Mouse (Mus musculus) Patski (cell line): ENCODE data around the gene Ptpn18. TPM values are rescaled to one million over a fixed set of nuclear protein-coding genes. Genes with fewer than 3 reads are reported as not detected.
A peak's percentile ranks its signal among the peaks of the same experiment; 100 is the strongest.

Experiments used
- ATAC-seq: fragments of 100-300 bp; one replicate; pipeline ENCODE4 v1.8.0; 2021
- CTCF ChIA-PET: fragments of 350-600 bp; sonication (Branson Sonifier 250); formaldehyde crosslinking; loops from one replicate; lab custom pipeline; 2022; ENCODE audit warnings: inconsistent platforms; lab: Charles Lee
- POLR2A ChIA-PET: fragments of 350-600 bp; sonication (Branson Sonifier 250); formaldehyde crosslinking; loops from one replicate; lab custom pipeline; 2022; ENCODE audit warnings: antibody characterized with exemption, inconsistent platforms; lab: Charles Lee
- DNase-seq: peaks from one replicate; pipeline ENCODE4 v3.0.0-alpha.2; 2011; ENCODE audit warnings: low read depth, low spot score
- H3K27me3 ChIP-seq: fragments of 371-371 bp; one replicate; pipeline ENCODE4 v1.5.1; 2021
- CTCF ChIP-seq: fragments of 100-300 bp; IDR thresholded peaks from one replicate; pipeline ENCODE4 v1.5.1; 2021
- in situ Hi-C: fragments of 300-500 bp; cut with MboI; formaldehyde crosslinking; loops from 3 replicates; pipeline ENCODE4 v1.11.1; 2018; ENCODE audit warnings: low pct_unique_long_range_greater_than_20kb, mixed read lengths
- polyA plus RNA-seq: library from polyadenylated mRNA; unstranded; gene quantifications from one replicate; pipeline ENCODE4 v1.2.3, GENCODE M21; 2021

The Ptpn18 gene
- polyA plus RNA-seq, 1 experiment from 2014 or later, result 1.5 TPM

DNA sequence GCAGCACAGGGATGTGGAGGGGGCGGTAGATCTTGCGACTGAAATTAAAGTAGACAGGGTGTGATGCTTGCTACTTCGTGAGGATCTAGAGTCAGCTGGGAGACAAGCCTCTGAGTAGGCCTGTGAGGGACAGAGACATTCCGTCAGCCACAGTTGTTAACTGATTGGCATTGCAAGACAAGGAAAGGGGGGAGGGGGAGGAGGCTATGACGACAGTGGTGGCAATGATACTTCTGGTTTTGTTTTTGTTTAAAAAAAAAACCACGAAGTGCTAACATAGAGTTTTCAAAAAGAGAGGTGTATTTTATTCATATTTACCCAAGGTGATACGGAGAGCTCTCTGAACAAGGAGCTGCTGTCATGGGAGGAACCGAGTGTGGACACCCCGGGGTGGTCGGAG is 24.9 kb downstream of the Ptpn18 start:
- in situ Hi-C loops, result no loop called here
- ChIA-PET CTCF (interaction anchor here (1.2 kb wide), 1 partner anchor 10 kb away, joined by 3 read pairs; no protein-coding TSS in a partner anchor), POLR2A (no interaction called here)
- no peak for TF ChIP-seq CTCF
- no peak for ATAC-seq
- no peaks in the 10 kb centered on the region for H3K27me3 ChIP-seq
- no peak for DNase-seq

DNA sequence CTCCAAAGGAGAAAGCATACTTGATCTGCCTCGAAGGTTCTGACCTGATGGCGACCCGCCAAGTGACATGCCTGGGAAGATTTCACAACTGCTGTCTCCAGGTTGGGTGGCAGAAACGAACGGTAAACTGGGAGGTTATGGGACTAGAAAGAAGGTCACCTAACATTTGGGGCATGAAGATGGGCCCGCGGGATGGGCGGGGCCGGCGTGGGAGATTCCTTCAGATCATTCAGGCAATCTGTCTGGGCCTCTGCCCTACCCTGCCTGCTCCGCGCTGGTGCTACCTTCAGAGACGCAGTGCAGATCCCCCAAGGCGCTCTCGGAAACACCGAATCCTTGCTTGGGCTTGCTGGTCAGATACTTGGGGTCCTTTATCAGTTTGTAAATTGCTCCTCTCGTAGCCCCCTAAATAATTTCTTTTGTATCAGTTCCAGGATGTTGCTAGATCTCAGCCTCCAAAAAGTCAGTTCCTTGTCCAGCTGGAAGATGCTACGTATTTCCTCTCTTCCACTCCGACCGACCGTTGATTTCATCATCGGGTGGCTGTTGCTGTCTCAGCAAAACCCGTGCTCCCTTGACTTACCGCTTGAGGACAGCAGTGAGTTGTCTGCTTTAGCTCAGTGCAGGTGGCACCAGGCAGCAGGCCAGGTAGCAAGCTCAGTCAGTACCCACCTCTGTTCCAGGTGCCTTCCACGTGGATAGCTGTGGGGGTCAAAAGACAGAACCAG is 26.1 kb downstream of the Ptpn18 start:
- TF ChIP-seq CTCF, result no peak
- no peak for DNase-seq
- CTCF ChIA-PET, result interaction anchor here (0.6 to 1.0 kb wide), 2 partner anchors 12 to 14 kb away, joined by 3 read pairs; no protein-coding TSS in a partner anchor
- ATAC-seq, result no peak
- in situ Hi-C loops, result no loop called here
- POLR2A ChIA-PET, result no interaction called here
- H3K27me3 ChIP-seq, result no peaks in the 10 kb centered on the region

DNA sequence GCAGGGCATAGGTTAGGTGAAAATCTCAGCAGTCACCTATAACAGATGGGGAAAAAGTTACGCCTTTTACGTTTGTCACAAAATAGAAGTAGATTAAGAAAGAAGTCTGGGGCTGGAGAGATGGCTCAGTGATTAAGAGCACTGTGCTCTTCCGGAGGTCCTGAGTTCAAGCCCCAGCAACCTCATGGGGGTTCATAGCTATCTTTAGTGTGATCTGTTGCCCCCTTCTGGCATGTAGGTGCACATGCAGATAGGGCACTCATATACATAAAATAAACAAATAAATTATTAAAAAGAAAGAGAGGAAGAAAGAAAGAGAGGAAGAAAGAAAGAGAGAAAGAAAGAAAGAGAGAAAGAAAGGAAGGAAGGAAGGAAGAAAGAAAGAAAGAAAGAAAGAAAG is 27.8 kb downstream of the Ptpn18 start:
- TF ChIP-seq CTCF, result peak; percentile 38
- no peak for DNase-seq
- H3K27me3 ChIP-seq, result no peaks in the 10 kb centered on the region
- ATAC-seq, result no peak
- in situ Hi-C loops, result no loop called here
- ChIA-PET POLR2A (no interaction called here), CTCF (no interaction called here)

DNA sequence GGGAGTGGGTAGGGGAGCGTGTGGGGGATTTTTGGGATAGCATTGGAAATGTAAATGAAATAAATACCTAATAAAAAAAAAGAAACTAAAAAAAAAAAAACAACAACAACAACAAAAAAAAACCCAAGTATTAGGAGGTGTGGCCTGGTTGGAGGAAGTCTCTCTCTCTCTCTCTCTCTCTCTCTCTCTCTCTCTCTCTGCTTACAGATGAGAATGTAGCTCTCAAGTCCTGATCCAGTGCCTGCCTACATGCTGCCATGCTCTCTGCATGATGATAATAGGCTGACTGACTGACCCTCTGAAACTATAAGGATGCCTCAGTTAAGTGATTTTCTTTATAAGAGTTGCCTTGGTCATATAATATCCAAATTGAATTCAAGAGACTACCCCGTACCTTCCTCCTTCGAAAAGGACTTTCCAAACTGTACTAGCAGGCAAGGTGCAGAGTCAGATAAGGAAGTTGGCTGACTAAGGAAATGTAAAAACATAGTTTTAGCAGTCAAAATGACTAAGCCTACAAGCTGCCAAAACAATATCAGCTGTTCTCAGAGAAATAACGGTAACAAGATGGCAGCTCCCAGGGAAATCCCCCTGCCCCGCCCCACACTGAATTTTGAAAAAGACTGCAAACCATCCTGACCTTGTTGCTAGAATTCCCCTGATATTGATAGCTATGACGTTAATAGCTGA is 30.4 kb downstream of the Ptpn18 start:
- ChIA-PET POLR2A (no interaction called here), CTCF (no interaction called here)
- in situ Hi-C loops, result no loop called here
- no peak for TF ChIP-seq CTCF
- DNase-seq, result no peak
- H3K27me3 ChIP-seq, result peaks cover 7% of the 10 kb centered on the region
- ATAC-seq, result no peak

DNA sequence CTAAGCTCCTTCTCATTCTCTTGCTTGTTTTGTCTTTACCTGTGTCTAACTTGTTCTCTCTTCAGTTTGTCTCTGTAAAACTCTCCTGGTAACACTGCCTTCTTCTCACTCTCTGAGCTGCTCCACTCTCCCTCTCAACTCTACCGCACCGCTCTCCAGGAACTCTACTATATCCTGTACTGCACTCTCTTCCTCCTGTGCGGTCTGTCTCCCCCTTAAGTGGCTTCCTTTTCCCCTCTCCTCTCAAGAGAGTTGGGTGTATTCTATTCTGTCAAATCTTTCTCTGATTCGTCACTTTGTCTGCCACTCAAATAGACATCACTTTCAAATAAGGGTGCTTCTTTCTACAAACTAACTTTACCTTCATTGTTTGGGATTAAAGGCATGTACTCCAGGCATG is 31.9 kb downstream of the Ptpn18 start:
- CTCF ChIA-PET, result interaction anchor here (1.5 kb wide), 1 partner anchor 10 kb away, joined by 4 read pairs; no protein-coding TSS in a partner anchor
- DNase-seq (no peak), ATAC-seq (no peak)
- peaks cover 12% of the 10 kb centered on the region for H3K27me3 ChIP-seq
- in situ Hi-C loops, result no loop called here
- POLR2A ChIA-PET, result no interaction called here
- no peak for TF ChIP-seq CTCF

DNA sequence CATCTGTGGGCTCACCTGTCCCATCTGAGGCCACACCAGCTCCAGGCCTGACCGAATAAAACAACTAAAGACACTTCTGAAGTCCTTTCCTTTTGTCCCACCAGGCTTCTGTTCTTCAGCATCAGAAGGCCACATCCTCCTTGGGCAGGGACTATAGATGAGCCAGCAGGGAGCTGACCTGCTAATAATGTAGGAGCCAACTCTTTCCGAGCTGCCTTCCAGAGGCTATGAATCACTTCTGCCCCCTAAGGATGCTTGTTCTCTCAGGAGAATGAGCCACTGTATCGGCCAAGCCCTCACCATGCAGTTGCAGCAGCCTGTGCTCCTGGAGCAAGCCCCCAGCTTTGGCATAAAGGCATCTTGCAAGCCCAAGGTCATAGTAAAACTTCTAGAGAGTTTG is 43.4 kb downstream of the Ptpn18 start:
- ChIA-PET CTCF (no interaction called here), POLR2A (no interaction called here)
- in situ Hi-C loops, result no loop called here
- no peak for TF ChIP-seq CTCF
- DNase-seq, result no peak
- ATAC-seq, result no peak
- peaks cover 30% of the 10 kb centered on the region for H3K27me3 ChIP-seq

DNA sequence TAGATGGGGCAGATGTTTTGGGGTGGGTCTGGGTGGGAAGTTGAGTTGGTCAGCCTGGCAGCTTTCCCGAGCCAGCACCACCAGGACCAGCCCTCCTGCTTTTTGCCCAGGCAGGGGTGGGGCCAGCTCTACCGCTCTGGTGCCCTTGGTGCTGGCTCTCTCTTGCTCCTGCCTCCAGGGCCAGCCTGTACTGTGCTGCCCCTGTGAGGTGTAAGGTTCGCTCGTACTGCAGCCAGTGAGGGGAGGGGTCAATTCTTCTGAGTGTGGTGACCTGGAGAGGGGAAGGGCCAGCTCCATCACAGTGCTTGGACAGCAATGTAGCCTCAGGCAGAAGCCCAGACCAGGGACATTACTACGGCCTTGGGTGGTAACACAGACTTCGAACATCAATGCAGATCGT is 45.7 kb downstream of the Ptpn18 start:
- in situ Hi-C loops, result no loop called here
- DNase-seq (no peak), ATAC-seq (no peak)
- POLR2A ChIA-PET, result no interaction called here
- peaks cover 14% of the 10 kb centered on the region for H3K27me3 ChIP-seq
- no peak for TF ChIP-seq CTCF
- CTCF ChIA-PET, result no interaction called here

DNA sequence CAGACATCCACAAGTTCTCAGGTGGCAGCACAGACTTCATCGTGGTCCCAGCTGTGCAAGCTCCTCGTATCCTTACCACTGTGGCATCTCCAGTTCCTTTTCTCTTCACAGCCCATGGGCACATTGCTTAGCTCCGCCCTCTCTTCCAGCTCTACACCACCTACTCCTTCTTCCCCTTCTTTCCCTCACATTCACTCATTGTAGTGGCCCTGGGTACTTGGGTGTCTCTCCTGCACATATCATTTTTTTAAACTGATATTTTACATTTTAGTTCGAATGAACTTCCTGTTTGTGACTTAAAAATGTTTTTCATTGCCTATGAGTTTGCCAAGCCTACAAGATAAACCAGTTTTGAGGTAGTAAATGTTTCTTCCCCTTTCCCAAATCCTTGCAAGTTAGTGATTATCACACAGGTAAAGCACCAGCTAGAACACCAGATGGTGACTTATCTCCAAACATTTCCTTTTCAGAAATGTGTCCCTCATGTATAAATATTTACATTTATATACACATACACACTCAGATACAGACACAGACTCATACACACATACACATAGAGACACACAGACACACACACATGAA is 46.5 kb downstream of the Ptpn18 start:
- peaks cover 14% of the 10 kb centered on the region for H3K27me3 ChIP-seq
- DNase-seq (no peak), ATAC-seq (no peak)
- ChIA-PET POLR2A (no interaction called here), CTCF (no interaction called here)
- in situ Hi-C loops, result no loop called here
- no peak for TF ChIP-seq CTCF

DNA sequence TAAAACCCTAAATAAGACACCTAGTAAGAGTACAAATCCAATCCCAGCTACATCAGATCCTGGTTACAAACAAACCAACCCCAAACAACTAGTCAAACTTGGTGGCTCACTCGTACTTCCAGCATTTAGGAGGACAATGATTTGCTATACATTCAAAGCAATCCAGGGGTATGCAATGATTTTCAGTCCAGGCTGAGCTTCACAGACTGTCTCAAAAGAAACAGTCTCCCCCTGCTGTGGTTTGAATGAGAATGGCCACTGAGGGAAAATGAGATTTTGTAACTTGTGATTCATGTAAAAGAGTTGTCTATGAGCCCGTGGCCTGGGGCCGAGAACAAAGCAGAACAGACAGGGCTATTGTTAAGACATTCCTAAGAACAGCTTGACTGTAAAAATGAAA is 48.4 kb downstream of the Ptpn18 start:
- in situ Hi-C loops, result no loop called here
- no peak for DNase-seq
- CTCF ChIA-PET, result no interaction called here
- POLR2A ChIA-PET, result no interaction called here
- TF ChIP-seq CTCF, result no peak
- H3K27me3 ChIP-seq, result peaks cover 10% of the 10 kb centered on the region
- ATAC-seq, result no peak

DNA sequence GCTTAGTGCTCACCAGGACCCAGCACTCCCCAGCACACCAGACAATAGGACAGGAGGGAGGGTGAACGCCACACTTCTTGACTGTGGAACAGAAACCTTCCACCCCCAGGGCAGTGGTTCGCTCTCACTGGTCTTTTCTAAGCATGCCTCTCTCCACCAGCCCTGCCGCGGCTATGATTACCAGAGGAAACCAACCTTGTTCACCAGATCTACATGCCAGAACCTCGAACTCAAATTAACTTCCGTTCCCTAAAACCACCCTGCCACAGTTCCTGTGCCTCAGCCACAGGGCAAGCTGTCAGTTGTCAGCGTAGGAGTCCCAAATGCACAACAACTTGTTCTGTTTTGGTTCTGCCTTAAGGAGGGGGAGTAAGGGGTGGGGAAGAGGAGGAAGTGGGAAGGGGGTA is 51.0 kb downstream of the Ptpn18 start:
- TF ChIP-seq CTCF, result no peak
- ChIA-PET POLR2A (no interaction called here), CTCF (no interaction called here)
- H3K27me3 ChIP-seq, result peaks cover 8% of the 10 kb centered on the region
- in situ Hi-C loops, result no loop called here
- ATAC-seq (no peak), DNase-seq (no peak)

DNA sequence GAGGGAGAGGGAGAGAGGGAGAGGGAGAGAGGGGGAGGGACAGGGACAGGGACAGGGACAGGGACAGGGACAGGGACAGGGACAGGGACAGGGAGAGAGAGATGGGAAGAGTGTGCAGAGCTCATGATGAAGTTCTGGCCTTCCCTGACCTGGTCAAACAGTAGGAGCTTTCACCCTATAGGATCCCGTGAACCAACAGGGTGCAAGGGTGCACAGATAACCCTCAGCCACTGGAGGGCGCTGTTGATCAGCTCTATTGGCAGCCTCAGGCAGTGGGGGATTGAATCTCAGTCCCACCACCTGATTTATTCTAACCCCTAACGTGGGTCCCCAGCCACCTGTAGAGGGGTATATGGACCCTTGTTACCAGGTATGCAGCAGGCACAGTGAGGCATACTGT is 51.5 kb downstream of the Ptpn18 start:
- DNase-seq (no peak), ATAC-seq (no peak)
- CTCF ChIA-PET, result no interaction called here
- POLR2A ChIA-PET, result no interaction called here
- in situ Hi-C loops, result no loop called here
- H3K27me3 ChIP-seq, result peaks cover 3% of the 10 kb centered on the region
- peak; percentile 60 for TF ChIP-seq CTCF
